Mouse (Mus musculus) stomach, embryonic 16.5 days (tissue): ENCODE results near the gene Kti12. TPM values are rescaled to one million over a fixed set of nuclear protein-coding genes. Genes with fewer than 3 reads are reported as not detected.

ENCODE experiments used
- ATAC-seq: fragments of 200-750 bp; cut with Nextera tagmentation; 2 replicates; pipeline ENCODE4 v1.8.0; 2017; ENCODE audit warnings: moderate number of reproducible peaks, moderate TSS enrichment; ENCODE audit not compliant: insufficient read depth, low FRiP score
- H3K27ac ChIP-seq: fragments of 300-500 bp; sonication (generic); 2 replicates; pipeline ENCODE4 v1.5.1; 2014; ENCODE audit warnings: low read length
- H3K27me3 ChIP-seq: fragments of 300-500 bp; sonication (generic); 2 replicates; pipeline ENCODE4 v1.6.1; 2014; ENCODE audit warnings: low read length, control low read depth, mixed read lengths; ENCODE audit not compliant: control insufficient read depth, insufficient read depth
- H3K36me3 ChIP-seq: fragments of 300-500 bp; sonication (generic); 2 replicates; pipeline ENCODE4 v1.6.1; 2014; ENCODE audit warnings: low read length; ENCODE audit not compliant: control insufficient read depth, insufficient read depth
- H3K4me1 ChIP-seq: fragments of 300-500 bp; sonication (generic); 2 replicates; pipeline ENCODE4 v1.6.1; 2014; ENCODE audit warnings: low read length, control low read depth, mixed read lengths; ENCODE audit not compliant: control insufficient read depth, insufficient read depth
- H3K4me2 ChIP-seq: fragments of 300-500 bp; sonication (generic); 2 replicates; pipeline ENCODE4 v1.6.1; 2014; ENCODE audit warnings: low read depth, low read length, mixed read lengths
- H3K4me3 ChIP-seq: fragments of 300-500 bp; sonication (generic); replicated peaks from 2 replicates; pipeline ENCODE4 v1.5.1; 2014; ENCODE audit warnings: mild to moderate bottlenecking, low read length
- H3K9ac ChIP-seq: fragments of 300-500 bp; sonication (generic); 2 replicates; pipeline ENCODE4 v1.6.1; 2014; ENCODE audit warnings: low read length
- H3K9me3 ChIP-seq: fragments of 300-500 bp; sonication (generic); replicated peaks from 2 replicates; pipeline ENCODE4 v1.6.1; 2016; ENCODE audit warnings: low read length, control low read depth; ENCODE audit not compliant: control insufficient read depth
- WGBS: fragments of 180-500 bp; shearing (Covaris S2); extraction: QIAGEN DNeasy Blood & Tissue Kit; methylation state at CpG from one replicate; pipeline ENCODE4 v1.1.7; 2014; 5-methylcytosine and 5-hydroxymethylcytosine counted together
- polyA plus RNA-seq: library from polyadenylated mRNA; unstranded; fragments of >200 nt; fragmentation: Nextera tagmentation; extraction: Ambion mirVana; gene quantifications from 2 replicates; pipeline ENCODE4 v1.2.1, GENCODE M21; 2015

Gene Kti12
- polyA plus RNA-seq, 1 experiment from 2014 or later: 41.6 TPM

DNA sequence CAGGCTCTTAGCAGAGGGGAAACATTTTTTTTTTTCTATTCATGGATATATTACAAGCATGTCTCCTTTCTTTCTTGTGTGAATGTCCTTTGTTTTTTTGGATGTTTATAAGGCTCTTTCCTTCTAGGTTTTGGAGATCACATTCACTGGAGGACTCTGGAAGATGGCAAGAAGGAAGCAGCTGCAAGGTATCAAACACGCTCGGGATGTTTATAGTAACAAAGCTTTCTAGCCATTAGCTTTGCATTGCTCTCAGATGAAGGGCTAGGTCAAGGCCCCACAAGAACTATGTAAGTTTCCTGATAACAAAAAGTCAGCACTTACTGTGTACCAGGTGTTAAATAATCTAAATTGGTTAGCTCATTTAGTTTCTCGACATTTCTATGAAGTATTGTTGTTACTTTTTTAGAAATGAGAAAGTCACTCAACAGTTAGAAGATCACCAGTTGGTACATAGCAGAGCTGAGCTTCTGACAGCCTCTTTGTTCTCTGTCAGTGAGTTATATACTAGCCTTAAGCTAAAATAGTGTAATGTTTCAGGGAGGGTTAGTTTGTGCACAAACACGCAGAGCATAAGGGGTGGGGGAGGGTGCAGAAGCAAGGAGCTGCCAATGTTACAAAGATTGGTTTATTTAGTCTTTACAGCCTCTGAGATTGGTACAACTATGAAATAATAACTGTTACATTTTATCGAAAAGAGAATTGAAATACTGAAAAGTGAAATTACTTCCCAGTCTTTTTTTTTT is 1.6 kb upstream of the Kti12 start:
- no peak for ATAC-seq
- Histone ChIP-seq H3K4me1 (peaks cover 17% of the 10 kb centered on the region), H3K36me3 (no peaks in the 10 kb centered on the region; the same call in 1 of the 2 replicates), H3K4me3 (no peak overlapping the region), H3K4me2 (no peak overlapping the region), H3K9me3 (no peaks in the 10 kb centered on the region), H3K27ac (no peak overlapping the region), H3K9ac (no peak overlapping the region), H3K27me3 (no peaks in the 10 kb centered on the region)
- 37% methylated on average over 5 of the region's 5 CpGs for WGBS

DNA sequence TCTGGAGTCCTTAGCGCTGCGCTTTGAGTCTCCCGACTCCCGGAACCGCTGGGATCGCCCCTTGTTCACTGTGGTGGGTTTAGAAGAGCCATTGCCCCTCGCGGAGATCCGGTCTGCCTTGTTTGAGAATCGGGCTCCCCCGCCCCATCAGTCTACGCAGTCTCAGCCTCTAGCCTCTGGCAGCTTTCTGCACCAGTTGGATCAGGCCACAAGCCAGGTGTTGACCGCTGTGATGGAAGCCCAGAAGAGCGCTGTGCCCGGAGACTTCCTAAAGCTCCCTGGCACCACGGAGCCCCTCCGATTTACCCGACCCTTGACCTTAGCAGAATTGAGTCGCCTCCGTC is 892 bp downstream of the Kti12 start, which contains the start of gene A730015C16Rik:
Gene A730015C16Rik, minus strand, starts transcription at position 115 of the 344 bp plus-strand sequence.
- Histone ChIP-seq H3K27me3 (no peaks in the 10 kb centered on the region), H3K27ac (peak within 1 kb of the TSS; percentile 87), H3K4me1 (peaks cover 15% of the 10 kb centered on the region), H3K4me2 (peak within 1 kb of the TSS; percentile 89), H3K36me3 (no peaks in the 10 kb centered on the region; the same call in 1 of the 2 replicates), H3K9me3 (no peaks in the 10 kb centered on the region), H3K4me3 (peak within 1 kb of the TSS; percentile 71), H3K9ac (peak within 1 kb of the TSS; percentile 87)
- WGBS: 5% methylated on average over 20 of the region's 20 CpGs
- peak; percentile 30; the same call in 1 of the 2 replicates for ATAC-seq

DNA sequence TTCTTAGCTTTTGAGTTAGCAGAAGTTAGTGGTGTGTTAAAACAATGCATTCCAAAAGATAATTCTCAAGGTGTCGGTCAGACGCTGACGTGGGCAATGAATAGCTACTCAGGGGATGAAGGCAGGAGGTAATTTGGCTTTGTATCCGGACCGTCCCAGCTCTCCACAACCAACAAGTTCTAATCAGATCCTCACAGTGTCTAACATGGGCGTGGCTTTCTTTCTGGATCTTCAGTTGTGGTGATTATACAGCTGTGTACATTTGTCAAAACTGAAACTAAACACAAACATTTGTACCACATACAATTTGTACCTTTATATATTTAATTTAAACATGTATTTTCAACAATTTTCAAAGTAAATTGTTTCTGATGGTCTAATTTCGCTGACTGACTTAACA is 19.2 kb downstream of the Kti12 start:
- no peak overlapping the region for H3K4me2 ChIP-seq
- WGBS: 81% methylated on average over 7 of the region's 7 CpGs

DNA sequence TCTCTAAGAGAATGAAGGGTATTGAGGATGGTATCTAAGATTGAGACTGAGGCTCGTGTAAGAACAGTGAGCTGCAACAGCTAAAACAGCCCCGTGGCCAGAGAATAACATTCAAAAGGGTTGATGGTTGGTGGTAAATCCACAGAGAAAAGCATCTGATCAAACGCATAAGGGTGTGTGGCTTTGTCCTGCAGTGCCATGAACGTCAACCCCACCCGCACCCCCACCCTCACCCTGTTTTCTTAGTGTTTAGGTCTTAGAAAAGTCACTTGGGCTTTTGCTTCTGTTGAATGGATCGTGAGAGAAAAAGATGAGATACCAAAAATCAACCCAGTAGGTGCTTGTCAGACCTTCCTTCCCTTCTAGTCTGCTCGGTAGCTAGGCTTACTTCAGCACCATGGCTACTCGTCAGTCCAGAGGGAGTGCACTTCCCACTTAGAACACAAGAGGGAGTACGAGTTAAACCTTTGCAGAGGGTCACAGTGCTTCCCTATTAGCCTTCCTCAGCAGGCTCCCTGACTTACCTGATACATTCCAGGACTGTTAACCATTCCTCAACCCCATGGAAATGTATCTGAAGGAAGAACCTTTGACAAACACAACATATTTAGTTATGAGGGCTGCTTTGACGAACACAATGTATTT is 22.3 kb downstream of the Kti12 start:
- no peak overlapping the region for H3K4me2 ChIP-seq
- H3K27ac ChIP-seq: no peak overlapping the region
- H3K36me3 ChIP-seq: no peaks in the 10 kb centered on the region
- H3K27me3 ChIP-seq: no peaks in the 10 kb centered on the region
- H3K4me1 ChIP-seq: no peaks in the 10 kb centered on the region
- no peak overlapping the region for H3K9ac ChIP-seq
- no peak overlapping the region for H3K4me3 ChIP-seq
- 35% methylated on average over 10 of the region's 10 CpGs for WGBS
- H3K9me3 ChIP-seq: no peaks in the 10 kb centered on the region
- ATAC-seq: peak; percentile 71

More for the DNA sequence above, 19.2 kb downstream of the Kti12 start:
- Histone ChIP-seq H3K4me3 (no peak overlapping the region), H3K9me3 (no peaks in the 10 kb centered on the region), H3K4me1 (no peaks in the 10 kb centered on the region), H3K36me3 (0 out of 2 replicates have a peak, but pooled peaks cover 7% of the 10 kb centered on the region), H3K27ac (no peak overlapping the region), H3K9ac (no peak overlapping the region), H3K27me3 (no peaks in the 10 kb centered on the region)
- no peak for ATAC-seq

- 92% methylated on average over 5 of the region's 5 CpGs for WGBS
- no peak overlapping the region for H3K4me3 ChIP-seq
- no peak for ATAC-seq
- H3K9me3 ChIP-seq: no peaks in the 10 kb centered on the region
- H3K4me2 ChIP-seq: no peak overlapping the region
- H3K9ac ChIP-seq: no peak overlapping the region
- H3K27ac ChIP-seq: no peak overlapping the region
- no peaks in the 10 kb centered on the region for H3K36me3 ChIP-seq
- no peaks in the 10 kb centered on the region for H3K4me1 ChIP-seq
- no peaks in the 10 kb centered on the region for H3K27me3 ChIP-seq
These were observed 26.2 kb downstream of the Kti12 start for GRCm38 (mm10) chr4:108873746-108874145.

- H3K36me3 ChIP-seq: no peaks in the 10 kb centered on the region
- no peak for ATAC-seq
- H3K4me2 ChIP-seq: no peak overlapping the region
- no peaks in the 10 kb centered on the region; the same call in 1 of the 2 replicates for H3K27me3 ChIP-seq
- no peak overlapping the region for H3K9ac ChIP-seq
- H3K27ac ChIP-seq: no peak overlapping the region
- no peaks in the 10 kb centered on the region for H3K4me1 ChIP-seq
- no peak overlapping the region for H3K4me3 ChIP-seq
- WGBS: 71% methylated on average over 6 of the region's 6 CpGs
- no peaks in the 10 kb centered on the region for H3K9me3 ChIP-seq
These were observed 30.3 kb downstream of the Kti12 start for GRCm38 (mm10) chr4:108877901-108878300.

DNA sequence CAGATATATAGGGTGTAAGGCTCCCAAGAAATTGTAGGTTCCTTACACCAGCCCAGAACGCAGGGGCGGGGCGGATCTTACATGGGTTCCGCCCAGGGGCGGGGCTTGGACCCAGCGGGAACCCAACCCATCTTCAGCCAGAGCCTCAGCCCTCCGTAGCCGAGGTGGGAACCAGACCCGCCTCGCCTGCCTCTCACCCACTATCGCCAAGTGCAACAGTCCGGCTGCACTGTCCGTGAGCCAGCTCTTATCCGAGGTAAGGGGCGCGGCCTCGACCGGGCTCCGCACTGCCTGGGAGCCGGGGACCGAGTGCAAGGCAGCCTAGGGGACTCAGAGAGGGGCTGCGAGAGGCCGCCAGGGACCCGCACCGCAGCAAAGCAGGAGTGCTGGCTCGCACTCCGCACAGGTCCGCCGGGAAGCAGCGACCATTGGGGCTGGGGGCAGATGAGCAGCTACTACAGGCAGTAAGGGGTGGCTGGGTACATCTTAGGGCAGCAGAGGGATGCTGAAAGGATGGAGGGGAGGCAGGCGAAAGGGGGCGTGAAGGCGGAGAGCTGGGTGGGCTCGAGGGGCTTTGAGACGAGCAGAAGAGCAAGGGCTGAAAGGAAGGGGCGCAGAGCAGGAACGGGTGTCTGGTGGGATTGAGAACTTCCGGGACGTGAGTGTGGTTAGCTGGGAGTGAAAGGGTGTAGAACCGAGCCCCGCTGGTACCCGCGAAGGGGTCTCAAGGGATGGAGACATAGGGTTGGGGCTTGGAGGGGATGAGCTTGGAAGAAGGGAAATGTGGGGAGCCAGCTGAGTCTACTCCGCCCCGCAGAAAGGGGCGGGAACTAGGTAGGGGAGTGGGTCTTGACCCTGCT is 31.6 kb downstream of the Kti12 start, which contains the start of gene Rab3b:
Gene Rab3b, plus strand, starts transcription at position 101 of the 860 bp plus-strand sequence.
- Histone ChIP-seq H3K27ac (no peak within 1 kb of the TSS), H3K36me3 (no peaks in the 10 kb centered on the region), H3K9me3 (no peaks in the 10 kb centered on the region), H3K4me1 (no peaks in the 10 kb centered on the region), H3K9ac (peak within 1 kb of the TSS; percentile 74), H3K27me3 (no peaks in the 10 kb centered on the region; the same call in 1 of the 2 replicates), H3K4me2 (peak within 1 kb of the TSS; percentile 98), H3K4me3 (peak within 1 kb of the TSS; percentile 59)
- WGBS: under 1% methylated on average over 46 of the region's 46 CpGs
- ATAC-seq: peak; percentile 92

GRCm38 (mm10) chr4:108883815-108884214 is 36.2 kb downstream of the Kti12 start:
- WGBS: 65% methylated on average over 12 of the region's 13 CpGs
- no peak for ATAC-seq
- no peaks in the 10 kb centered on the region for H3K9me3 ChIP-seq
- no peaks in the 10 kb centered on the region; the same call in 1 of the 2 replicates for H3K27me3 ChIP-seq
- H3K4me2 ChIP-seq: no peak overlapping the region
- no peaks in the 10 kb centered on the region for H3K36me3 ChIP-seq
- no peak overlapping the region for H3K27ac ChIP-seq
- H3K4me1 ChIP-seq: no peaks in the 10 kb centered on the region
- H3K4me3 ChIP-seq: no peak overlapping the region
- H3K9ac ChIP-seq: no peak overlapping the region
